Mouse (Mus musculus): Measurements from ENCODE around the gene Sbk3. TPM values are rescaled to one million over a fixed set of nuclear protein-coding genes. Genes with fewer than 3 reads are reported as not detected.

Sbk3 gene
- total RNA-seq, 2 experiments from 2014 or later: 1.6 to 1.7 TPM

- intact Hi-C loops (cut with DNase I): loop anchor here (5.0 kb wide), 1 partner anchor 375 kb away; no protein-coding TSS in a partner anchor
- no peak for DNase-seq
Measured at GRCm38 (mm10) chr7:4937392-4937791, 33.6 kb downstream of the Sbk3 start.

GRCm38 (mm10) chr7:4936832-4937231 lies 34.1 kb downstream of the Sbk3 start:
- intact Hi-C loops (cut with DNase I): loop anchor here (5.0 kb wide), 1 partner anchor 375 kb away; no protein-coding TSS in a partner anchor
- DNase-seq: no peak

GRCm38 (mm10) chr7:4934160-4934914 lies 36.6 kb downstream of the Sbk3 start:
- intact Hi-C loops (cut with DNase I): no loop called here
- no peak for DNase-seq

GRCm38 (mm10) chr7:4933103-4933502 lies 37.9 kb downstream of the Sbk3 start:
- intact Hi-C loops (cut with DNase I): no loop called here
- DNase-seq: no peak

GRCm38 (mm10) chr7:4928323-4928722 lies 42.6 kb downstream of the Sbk3 start:
- DNase-seq: no peak
- intact Hi-C loops (cut with DNase I): no loop called here

GRCm38 (mm10) chr7:4927711-4928110 lies 43.3 kb downstream of the Sbk3 start:
- DNase-seq: no peak
- intact Hi-C loops (cut with DNase I): no loop called here

- DNase-seq: no peak
- intact Hi-C loops (cut with DNase I): no loop called here
Measured at GRCm38 (mm10) chr7:4926849-4927248, 44.1 kb downstream of the Sbk3 start.

- DNase-seq: peak; percentile 64 to 68
- intact Hi-C loops (cut with DNase I): no loop called here
Measured at GRCm38 (mm10) chr7:4925441-4926381, 45.3 kb downstream of the Sbk3 start, which contains the start of gene Ssc5d. Gene Ssc5d, plus strand, starts transcription at chr7:4925785.

GRCm38 (mm10) chr7:4924891-4925301 lies 46.1 kb downstream of the Sbk3 start:
- intact Hi-C loops (cut with DNase I): no loop called here
- DNase-seq: peak in 1 of 2 experiments; percentile 57

GRCm38 (mm10) chr7:4924483-4924882 lies 46.5 kb downstream of the Sbk3 start:
- intact Hi-C loops (cut with DNase I): no loop called here
- DNase-seq: no peak

GRCm38 (mm10) chr7:4923586-4924364 lies 47.2 kb downstream of the Sbk3 start:
- DNase-seq: peak; percentile 37 to 60
- intact Hi-C loops (cut with DNase I): no loop called here

- intact Hi-C loops (cut with DNase I): no loop called here
Measured at GRCm38 (mm10) chr7:4922931-4923565, 47.9 kb downstream of the Sbk3 start.

GRCm38 (mm10) chr7:4922508-4922907 lies 48.5 kb downstream of the Sbk3 start:
- intact Hi-C loops (cut with DNase I): no loop called here

More at GRCm38 (mm10) chr7:4922931-4923565, 47.9 kb downstream of the Sbk3 start:
- DNase-seq: no peak

GRCm38 (mm10) chr7:4921824-4922482 lies 49.0 kb downstream of the Sbk3 start, which contains the start of gene Nat14:
Gene Nat14, plus strand, starts transcription at chr7:4922028.
- intact Hi-C loops (cut with DNase I): no loop called here
- no peak for DNase-seq

More at GRCm38 (mm10) chr7:4922508-4922907, 48.5 kb downstream of the Sbk3 start:
- DNase-seq: peak; percentile 37 to 53

- no peak for DNase-seq
- intact Hi-C loops (cut with DNase I): no loop called here
Measured at GRCm38 (mm10) chr7:4920976-4921823, 49.8 kb downstream of the Sbk3 start.

- intact Hi-C loops (cut with DNase I): no loop called here
- DNase-seq: no peak
Measured at GRCm38 (mm10) chr7:4920496-4920895, 50.5 kb downstream of the Sbk3 start.

GRCm38 (mm10) chr7:4919971-4920370 lies 51.0 kb downstream of the Sbk3 start:
- no peak for DNase-seq
- intact Hi-C loops (cut with DNase I): loop anchor here (10.0 kb wide), 1 partner anchor 55 kb away; no protein-coding TSS in a partner anchor

- DNase-seq: no peak
- intact Hi-C loops (cut with DNase I): loop anchor here (10.0 kb wide), 1 partner anchor 54 kb away; no protein-coding TSS in a partner anchor
Measured at GRCm38 (mm10) chr7:4919096-4919495, 51.9 kb downstream of the Sbk3 start.
